23 mouse cellular contexts compared by ENCODE assay signal in genomic region chr11:35167176-35167575, GRCm38 (mm10). TPM values are rescaled to one million over a fixed set of nuclear protein-coding genes. Genes with fewer than 3 reads are reported as not detected.
DNase-seq lines count a peak whose midpoint lies in the region; TF ChIP-seq lines count a peak whose summit lies in the region.
"Had no signal": no experiment of that assay in that cellular context is flagged by ENCODE, and none has a peak within 500 bp of the region (broad histone marks: within the 10 kb centered on the region; RNA-seq: fewer than 3 reads in every experiment).

No protein-coding gene starts in this region.

- TF ChIP-seq CTCF in layer of hippocampus, adult 2 months (conservative IDR thresholded peaks at IDR 0.05), result no peak
- no peak for TF ChIP-seq CTCF in embryonic fibroblast, embryonic 13.5 days (IDR thresholded peaks at IDR 0.05; ENCODE audit: borderline replicate concordance, insufficient read depth, low read length)

- peak in 1 of 2 experiments; percentile 29 for DNase-seq in layer of hippocampus, adult 2 months (ENCODE audit: low spot score in 2 of 2)
- DNase-seq in layer of hippocampus, adult 8-10 months (ENCODE audit: low spot score in 2 of 2), result no peak
- peak; percentile 41 to 58 for DNase-seq in right cerebral cortex, adult 2 months (ENCODE audit: low spot score in 2 of 2)
- DNase-seq in right cerebral cortex, postnatal 4 days, result no peak
- no peak for DNase-seq in thymus, postnatal 14 days
- DNase-seq in heart, postnatal 36 days, result no peak
- DNase-seq: adrenal gland, adult 8-10 months; cerebellum, adult 8-10 months; cerebellum, postnatal 25 days; gastrocnemius, postnatal 25 days; kidney, adult 9 months; kidney, postnatal 10 days; liver, embryonic 13.5 days; lung, adult 2 months; lung, postnatal 14 days; thymus, postnatal 25 days had no signal

- peak overlapping the region; percentile 23; the same call in 1 of the 2 replicates for H3K27ac ChIP-seq in layer of hippocampus, adult 2 months
- H3K27ac ChIP-seq in embryonic fibroblast, embryonic 13.5 days (ENCODE audit: insufficient read depth, low read length), result peak overlapping the region; percentile 65
- H3K27ac ChIP-seq: hindbrain, embryonic 14.5 days; limb, embryonic 13.5 days; liver, embryonic 13.5 days; midbrain, embryonic 15.5 days had no signal

- no peak for TF ChIP-seq POLR2A in embryonic fibroblast, embryonic 13.5 days (IDR thresholded peaks at IDR 0.05; ENCODE audit: low read depth, low read length)

- H3K4me3 ChIP-seq in layer of hippocampus, adult 2 months, result no peak overlapping the region
- H3K4me3 ChIP-seq in embryonic fibroblast, embryonic 13.5 days (ENCODE audit: insufficient read depth, low read length), result no peak overlapping the region
- H3K4me3 ChIP-seq: limb, embryonic 13.5 days; liver, embryonic 13.5 days; midbrain, embryonic 15.5 days had no signal

- intact Hi-C loops in heart, postnatal 36 days (cut with DNase I), result no loop called here

- peaks cover 9% of the 10 kb centered on the region; the same call in 1 of the 2 replicates for H3K4me1 ChIP-seq in embryonic fibroblast, embryonic 13.5 days (ENCODE audit: control insufficient read depth, insufficient read depth, low read length)
- H3K4me1 ChIP-seq: liver, embryonic 13.5 days; midbrain, embryonic 15.5 days had no signal

RNA-seq across cellular contexts. Expression of gene Slit3, which starts 46.2 kb away (rescaled TPM):
- total RNA-seq in layer of hippocampus, adult 2 months (2021), result 100 to 1,000 TPM in 1 of 2 experiments, 10 to 100 TPM in 1; 98.9 to 106 TPM
- 100 to 1,000 TPM in 1 of 4 experiments, 10 to 100 TPM in 3; 79.5 to 107 (median 95.7) TPM for total RNA-seq in layer of hippocampus, adult 8-10 months (2022)
- polyA plus RNA-seq in embryonic fibroblast, embryonic 13.5 days (2011; ENCODE audit: insufficient read length, low read depth, missing spikeins), result 179 and 211 TPM in 2 replicates
- total RNA-seq in heart, postnatal 36 days (2021), result 10 to 100 TPM; 12.0 to 13.1 TPM
- total RNA-seq: hematopoietic stem cell, adult 5-6 weeks; neutrophil, adult 5-6 weeks had no signal
- polyA plus RNA-seq: C2C12 had no signal

Comparison
In these comparisons a context has a peak if more than half of its experiments do, and no peak if none do; other contexts are left out.
1. DNase-seq: peak in right cerebral cortex, adult 2 months (2 of 2); none in layer of hippocampus, adult 8-10 months (0 of 2), right cerebral cortex, postnatal 4 days (single experiment), thymus, postnatal 14 days (single experiment) and heart, postnatal 36 days (0 of 2).
2. RNA of gene Slit3, which starts 46.2 kb away (total RNA-seq): 98.9 to 106 TPM in layer of hippocampus, adult 2 months and 79.5 to 107 TPM in layer of hippocampus, adult 8-10 months; 12.0 to 13.1 TPM in heart, postnatal 36 days; every median in the first group is over 4 times any median in the second.